In the genomic region with DNA sequence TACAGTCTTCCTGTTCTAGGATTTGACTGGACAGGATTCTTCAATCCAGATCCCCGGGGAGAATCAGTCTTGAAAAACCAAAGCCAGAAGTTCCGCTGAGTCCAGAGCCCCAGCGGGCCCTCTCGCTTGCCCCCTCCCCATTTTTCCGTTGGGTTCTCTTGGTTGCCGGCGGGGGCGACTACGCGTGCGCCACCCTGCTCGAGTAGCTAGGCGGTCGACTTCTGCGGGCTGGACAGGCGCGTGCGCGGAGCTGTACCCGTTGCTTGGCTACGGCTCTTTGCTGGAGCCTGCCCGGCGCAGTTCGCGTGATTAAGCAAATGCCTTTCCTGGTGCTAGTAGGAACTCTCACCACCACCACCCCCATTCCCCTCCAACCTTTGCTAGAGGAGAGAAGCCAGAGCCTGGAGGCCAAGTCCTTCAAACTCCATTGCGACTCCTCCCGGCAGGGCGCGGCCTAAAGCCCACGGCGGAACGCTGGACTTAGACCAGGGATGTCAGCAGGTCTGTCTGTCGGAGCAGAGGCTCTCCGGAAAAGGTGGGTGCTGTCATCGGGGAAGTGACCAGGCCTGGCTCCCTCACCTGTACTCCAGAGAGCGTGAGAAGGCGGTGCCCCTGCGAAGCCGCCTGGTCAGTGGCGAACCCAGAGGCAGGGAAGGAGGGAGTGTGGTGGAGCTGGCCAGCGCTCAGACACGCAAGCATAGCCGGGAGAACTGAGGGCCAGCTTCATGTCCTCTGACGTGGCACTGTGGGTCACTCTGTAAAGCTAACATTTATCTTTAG, we compare ENCODE assay signal across 8 mouse cellular contexts. TPM values are rescaled to one million over a fixed set of nuclear protein-coding genes. Genes with fewer than 3 reads are reported as not detected.
A peak's percentile ranks its signal among the peaks of the same experiment; 100 is the strongest.
DNase-seq lines count a peak whose midpoint lies in the region; ATAC-seq and TF ChIP-seq lines count a peak whose summit lies in the region.

No protein-coding gene starts in this region.

- H3K27me3 ChIP-seq in intestine, postnatal 0 days (replicated peaks; ENCODE audit: control insufficient read depth, insufficient read depth, low read length), result no peaks in the 10 kb centered on the region
- H3K27me3 ChIP-seq in midbrain, embryonic 10.5 days (ENCODE audit: low read depth, poor library complexity, severe bottlenecking), result no peaks in the 10 kb centered on the region

- H3K4me1 ChIP-seq in intestine, postnatal 0 days (replicated peaks; ENCODE audit: control insufficient read depth, insufficient read depth, low read length), result peaks cover 10% of the 10 kb centered on the region
- H3K4me1 ChIP-seq in midbrain, embryonic 10.5 days, result peaks cover 54% of the 10 kb centered on the region

- peak overlapping the region; percentile 93 for H3K4me3 ChIP-seq in intestine, postnatal 0 days (ENCODE audit: low read depth, low read length)
- H3K4me3 ChIP-seq in midbrain, embryonic 10.5 days, result peak overlapping the region; percentile 93

- peak overlapping the region; percentile 96 for H3K27ac ChIP-seq in intestine, postnatal 0 days (ENCODE audit: low read depth, low read length)
- peak overlapping the region; percentile 92 for H3K27ac ChIP-seq in midbrain, embryonic 10.5 days (replicated peaks)

- DNase-seq in cerebellum, adult 11-12 months, result peak; percentile 95
- no peak for DNase-seq in cerebellum, adult 8-10 months
- peak; percentile 94 for DNase-seq in embryo, embryonic 10.5 days (ENCODE audit: low spot score)
- DNase-seq in gastrocnemius, postnatal 25 days, result peak; percentile 93
- peak; percentile 96 for DNase-seq in left cerebral cortex, postnatal 4 days
- DNase-seq in midbrain, embryonic 10.5 days (ENCODE audit: low spot score), result peak; percentile 96
- peak; percentile 90 for DNase-seq in spleen, postnatal 36 days (ENCODE audit: low spot score in 2 of 2)

- TF ChIP-seq CTCF in intestine, postnatal 0 days (IDR thresholded peaks at IDR 0.05; ENCODE audit: low read depth), result peak; percentile 46; the same call in 1 of the 2 replicates

- H3K9ac ChIP-seq in intestine, postnatal 0 days (ENCODE audit: low read depth, low read length), result peak overlapping the region; percentile 45

- under 1% methylated on average over 44 of the region's 44 CpGs for WGBS in intestine, postnatal 0 days
- WGBS in midbrain, embryonic 10.5 days, result under 1% methylated on average over 44 of the region's 44 CpGs

- H3K9me3 ChIP-seq in intestine, postnatal 0 days (ENCODE audit: control insufficient read depth), result no peaks in the 10 kb centered on the region
- no peaks in the 10 kb centered on the region for H3K9me3 ChIP-seq in midbrain, embryonic 10.5 days (replicated peaks)

- peak; percentile 83 for ATAC-seq in intestine, postnatal 0 days

- peaks cover 17% of the 10 kb centered on the region for H3K36me3 ChIP-seq in intestine, postnatal 0 days (ENCODE audit: control insufficient read depth, insufficient read depth)
- peaks cover 12% of the 10 kb centered on the region for H3K36me3 ChIP-seq in midbrain, embryonic 10.5 days

- H3K4me2 ChIP-seq in intestine, postnatal 0 days (replicated peaks; ENCODE audit: low read depth), result peak overlapping the region; percentile 89

- intact Hi-C loops in left cerebral cortex, postnatal 4 days (cut with DNase I), result no loop called here

RNA-seq across cellular contexts. Expression of a gene that starts 0.8 kb away (rescaled TPM):
- total RNA-seq in gastrocnemius, postnatal 25 days (2021), result 10 to 100 TPM; 22.0 to 23.9 TPM
- polyA plus RNA-seq in intestine, postnatal 0 days (2015; fragmentation: Nextera tagmentation; extraction: Ambion mirVana), result 17.4 and 18.3 TPM in 2 replicates
- total RNA-seq in left cerebral cortex, postnatal 4 days (2021), result 10 to 100 TPM; 52.3 to 52.6 TPM
- 21.4 and 28.7 TPM in 2 replicates for polyA plus RNA-seq in midbrain, embryonic 10.5 days (2016; fragmentation: Nextera tagmentation; extraction: Ambion mirVana)

RNA-seq across cellular contexts. Expression of a gene that starts 36.9 kb away (rescaled TPM):
- total RNA-seq in gastrocnemius, postnatal 25 days (2021), result 1 to 10 TPM; 6.5 to 7.6 TPM
- polyA plus RNA-seq in intestine, postnatal 0 days (2015; fragmentation: Nextera tagmentation; extraction: Ambion mirVana), result 6.8 TPM in 2 replicates
- total RNA-seq in left cerebral cortex, postnatal 4 days (2021), result 10 to 100 TPM; 22.5 to 27.1 TPM
- 23.4 and 31.3 TPM in 2 replicates for polyA plus RNA-seq in midbrain, embryonic 10.5 days (2016; fragmentation: Nextera tagmentation; extraction: Ambion mirVana)

RNA-seq across cellular contexts. Expression of a gene that starts 56.7 kb away (rescaled TPM):
- total RNA-seq in gastrocnemius, postnatal 25 days (2021), result 100 to 1,000 TPM; 128 to 139 TPM
- 46.4 and 47.6 TPM in 2 replicates for polyA plus RNA-seq in intestine, postnatal 0 days (2015; fragmentation: Nextera tagmentation; extraction: Ambion mirVana)
- total RNA-seq in left cerebral cortex, postnatal 4 days (2021), result 10 to 100 TPM; 93.6 to 98.6 TPM
- polyA plus RNA-seq in midbrain, embryonic 10.5 days (2016; fragmentation: Nextera tagmentation; extraction: Ambion mirVana), result 156 TPM in 2 replicates

RNA-seq across cellular contexts. Expression of a gene that starts 56.7 kb away (rescaled TPM):
- total RNA-seq in gastrocnemius, postnatal 25 days (2021), result 10 to 100 TPM; 24.9 to 27.3 TPM
- polyA plus RNA-seq in intestine, postnatal 0 days (2015; fragmentation: Nextera tagmentation; extraction: Ambion mirVana), result 45.6 and 49.3 TPM in 2 replicates
- 100 to 1,000 TPM; 186 to 187 TPM for total RNA-seq in left cerebral cortex, postnatal 4 days (2021)
- polyA plus RNA-seq in midbrain, embryonic 10.5 days (2016; fragmentation: Nextera tagmentation; extraction: Ambion mirVana), result 128 and 132 TPM in 2 replicates
